6 mouse cellular contexts compared by ENCODE assay signal in the genomic region with DNA sequence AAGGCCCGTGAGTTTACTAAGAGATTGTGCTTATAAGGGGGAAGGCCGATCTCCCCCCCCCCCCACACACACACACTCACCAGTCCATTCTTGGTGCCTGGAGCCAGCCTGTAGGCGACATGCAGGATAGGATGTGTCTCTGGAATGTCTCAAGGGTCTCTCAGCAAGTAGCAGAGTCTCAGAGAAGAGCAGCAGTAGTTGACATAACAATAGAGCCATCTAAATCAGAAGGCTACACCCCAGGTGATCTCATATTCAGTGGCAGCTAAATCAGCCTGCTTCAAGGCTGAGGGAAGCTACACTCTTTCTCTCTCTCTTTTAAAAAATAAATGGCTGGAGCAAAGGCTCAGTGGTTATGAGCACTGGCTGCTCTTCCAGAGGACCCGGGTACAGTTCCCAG. TPM values are rescaled to one million over a fixed set of nuclear protein-coding genes. Genes with fewer than 3 reads are reported as not detected.
"Had no signal": no experiment of that assay in that cellular context is flagged by ENCODE, and none has a peak within 500 bp of the region (broad histone marks: within the 10 kb centered on the region; RNA-seq: fewer than 3 reads in every experiment).

No protein-coding gene starts in this region.

RNA-seq across cellular contexts. Expression of a gene that starts 18.0 kb away (rescaled TPM):
- total RNA-seq: neutrophil, adult 5-6 weeks had no signal
- polyA plus RNA-seq: neural tube, embryonic 14.5 days; stomach, embryonic 14.5 days; stomach, embryonic 15.5 days; stomach, embryonic 16.5 days; testis, adult 2 months had no signal
